Mouse (Mus musculus) embryonic facial prominence, embryonic 10.5 days (tissue): ENCODE results near the gene Cfap61. TPM values are rescaled to one million over a fixed set of nuclear protein-coding genes. Genes with fewer than 3 reads are reported as not detected.

Experiments
- DNase-seq: peaks from one replicate; pipeline ENCODE4 v3.0.0-alpha.2; 2017; ENCODE audit warnings: low spot score
- H3K27ac ChIP-seq: fragments of 300-500 bp; sonication (generic); replicated peaks from 2 replicates; pipeline ENCODE4 v1.5.1; 2016; ENCODE audit warnings: mild to moderate bottlenecking
- H3K27me3 ChIP-seq: fragments of 300-500 bp; sonication (generic); replicated peaks from 2 replicates; pipeline ENCODE4 v1.6.1; 2016; ENCODE audit warnings: low read depth, mild to moderate bottlenecking; ENCODE audit not compliant: poor library complexity, severe bottlenecking
- H3K36me3 ChIP-seq: fragments of 300-500 bp; sonication (generic); replicated peaks from 2 replicates; pipeline ENCODE4 v1.6.1; 2016; ENCODE audit warnings: mild to moderate bottlenecking, moderate library complexity
- H3K4me1 ChIP-seq: fragments of 300-500 bp; sonication (generic); 2 replicates; pipeline ENCODE4 v1.6.1; 2016
- H3K4me3 ChIP-seq: fragments of 300-500 bp; sonication (generic); 2 replicates; pipeline ENCODE4 v1.5.1; 2016; ENCODE audit warnings: mild to moderate bottlenecking, moderate library complexity
- H3K9me3 ChIP-seq: fragments of 300-500 bp; sonication (generic); 2 replicates; pipeline ENCODE4 v1.6.1; 2016; ENCODE audit warnings: mild to moderate bottlenecking
- whole genome bisulfite sequencing: fragments of 180-500 bp; shearing (Covaris S2); methylation state at CpG from one replicate; pipeline ENCODE4 v1.1.7; 2016; 5-methylcytosine and 5-hydroxymethylcytosine counted together
- polyA plus RNA-seq: library from polyadenylated mRNA; unstranded; fragments of >200 nt; fragmentation: Nextera tagmentation; extraction: Ambion mirVana; gene quantifications from 2 replicates; pipeline ENCODE4 v1.2.1, GENCODE M21; 2016

The Cfap61 gene
- polyA plus RNA-seq, 1 experiment from 2014 or later: 0.93 TPM

- H3K27me3 ChIP-seq: 0 out of 2 replicates have a peak, but pooled peaks cover 4% of the 10 kb centered on the region
- H3K9me3 ChIP-seq: no peaks in the 10 kb centered on the region
- 76% methylated on average over 17 of the region's 17 CpGs for WGBS
- peaks cover 19% of the 10 kb centered on the region for H3K4me1 ChIP-seq
- no peaks in the 10 kb centered on the region for H3K36me3 ChIP-seq
- no peak overlapping the region for H3K27ac ChIP-seq
- no peak for DNase-seq
- no peak overlapping the region for H3K4me3 ChIP-seq
These were observed 113.7 kb downstream of the Cfap61 start for GRCm38 (mm10) chr2:146048221-146048829.

DNA sequence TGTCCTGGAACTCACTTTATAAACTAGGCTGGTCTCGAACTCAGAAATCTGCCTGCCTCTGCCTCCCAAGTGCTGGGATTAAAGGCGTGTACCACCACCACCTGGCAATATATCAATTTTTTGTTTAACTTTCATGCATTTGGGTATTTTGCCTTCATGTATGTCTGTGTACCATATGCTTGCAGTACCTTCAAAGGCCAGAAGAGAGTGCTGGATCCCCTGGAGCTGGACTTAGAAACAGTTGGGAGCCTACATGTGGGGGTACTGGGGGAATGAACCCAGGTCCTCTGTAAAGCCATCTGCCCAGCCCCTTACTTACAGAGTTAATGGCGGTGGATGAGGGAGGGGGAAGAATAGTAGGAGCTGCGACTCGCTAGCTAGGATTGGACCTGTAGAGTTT lies 114.8 kb downstream of the Cfap61 start:
- H3K36me3 ChIP-seq: no peaks in the 10 kb centered on the region

DNA sequence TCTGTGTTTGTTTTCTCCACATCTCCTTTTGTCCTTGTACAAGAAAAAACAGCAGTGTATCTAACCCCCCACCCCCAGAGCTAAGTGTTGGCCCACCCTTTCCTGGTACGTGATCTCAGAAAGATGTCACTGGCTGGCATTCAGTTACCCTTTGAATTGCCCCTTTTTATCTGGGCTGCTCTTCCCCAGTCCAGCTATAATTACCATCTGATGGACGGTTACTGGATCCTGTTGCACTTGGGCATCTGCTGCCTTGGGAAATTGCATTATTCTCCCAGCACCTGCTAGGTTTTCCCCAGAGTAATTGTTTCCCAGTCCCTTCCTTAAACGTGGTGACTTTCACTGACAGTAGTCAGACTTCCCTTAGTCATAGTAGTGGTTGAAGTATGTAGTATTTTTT lies 115.5 kb downstream of the Cfap61 start:
- DNase-seq: no peak
- H3K27me3 ChIP-seq: 0 out of 2 replicates have a peak, but pooled peaks cover 4% of the 10 kb centered on the region
- no peak overlapping the region for H3K27ac ChIP-seq
- peaks cover 12% of the 10 kb centered on the region for H3K4me1 ChIP-seq
- no peaks in the 10 kb centered on the region for H3K36me3 ChIP-seq
- no peaks in the 10 kb centered on the region for H3K9me3 ChIP-seq
- no peak overlapping the region for H3K4me3 ChIP-seq
- WGBS: 35% methylated on average over 3 of the region's 3 CpGs

More for the DNA sequence above, 114.8 kb downstream of the Cfap61 start:
- no peak for DNase-seq
- H3K9me3 ChIP-seq: no peaks in the 10 kb centered on the region
- no peak overlapping the region for H3K27ac ChIP-seq
- H3K4me3 ChIP-seq: no peak overlapping the region
- H3K4me1 ChIP-seq: peaks cover 19% of the 10 kb centered on the region
- 0 out of 2 replicates have a peak, but pooled peaks cover 4% of the 10 kb centered on the region for H3K27me3 ChIP-seq
- WGBS: 87% methylated on average over 5 of the region's 5 CpGs

DNA sequence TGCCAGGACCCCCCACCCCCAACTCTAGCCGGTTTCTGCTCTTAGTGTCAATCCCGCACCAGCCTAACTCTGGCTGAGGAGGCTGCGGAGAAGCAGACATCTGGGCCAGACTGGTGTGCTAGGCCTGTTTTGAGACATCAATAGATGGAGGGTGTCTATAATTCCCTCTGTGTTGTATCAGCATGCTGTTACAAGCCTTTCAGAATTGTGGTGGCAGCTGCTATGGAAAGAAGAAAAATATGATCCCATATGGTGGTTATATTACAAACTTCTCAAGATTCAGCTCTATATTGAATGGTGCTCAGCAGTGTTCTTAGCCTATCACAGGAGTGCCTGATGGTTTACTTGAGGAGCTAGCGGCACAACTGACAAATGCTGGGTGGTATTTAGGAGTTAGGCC lies 116.8 kb downstream of the Cfap61 start:
- Histone ChIP-seq H3K4me3 (no peak overlapping the region), H3K27me3 (0 out of 2 replicates have a peak, but pooled peaks cover 4% of the 10 kb centered on the region), H3K4me1 (peaks cover 4% of the 10 kb centered on the region), H3K36me3 (no peaks in the 10 kb centered on the region), H3K27ac (no peak overlapping the region), H3K9me3 (no peaks in the 10 kb centered on the region)
- DNase-seq: no peak
- 93% methylated on average over 4 of the region's 4 CpGs for WGBS

DNA sequence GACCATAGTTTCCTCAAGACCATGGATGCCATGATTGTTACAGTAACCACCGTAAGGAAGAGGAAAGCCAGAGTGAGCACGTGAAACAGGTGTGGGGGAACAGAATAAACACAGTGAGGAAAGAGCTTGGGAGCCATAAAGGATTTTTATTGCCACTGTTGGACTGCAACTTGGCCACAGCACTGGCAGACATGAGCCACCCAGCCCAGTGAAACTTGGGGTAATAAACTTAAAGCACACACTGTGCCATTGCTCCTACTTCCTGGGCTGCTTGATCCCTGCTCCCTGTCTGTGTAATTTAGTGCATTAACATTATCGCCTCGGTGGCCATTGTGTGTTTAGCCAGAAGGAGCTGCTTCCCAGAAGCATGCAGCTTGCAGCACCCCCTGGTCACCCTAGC lies 122.5 kb downstream of the Cfap61 start:
- Histone ChIP-seq H3K27ac (no peak overlapping the region), H3K4me1 (peaks cover 27% of the 10 kb centered on the region)
- WGBS: 84% methylated on average over 4 of the region's 4 CpGs

GRCm38 (mm10) chr2:146058791-146059190 lies 124.2 kb downstream of the Cfap61 start:
- no peak overlapping the region; the same call in 1 of the 2 replicates for H3K27ac ChIP-seq
- H3K27me3 ChIP-seq: no peaks in the 10 kb centered on the region
- H3K9me3 ChIP-seq: no peaks in the 10 kb centered on the region
- no peaks in the 10 kb centered on the region for H3K36me3 ChIP-seq
- H3K4me1 ChIP-seq: peaks cover 44% of the 10 kb centered on the region
- no peak overlapping the region for H3K4me3 ChIP-seq
- DNase-seq: no peak
- 53% methylated on average over 3 of the region's 3 CpGs for WGBS

More for the DNA sequence above, 122.5 kb downstream of the Cfap61 start:
- Histone ChIP-seq H3K36me3 (no peaks in the 10 kb centered on the region), H3K9me3 (no peaks in the 10 kb centered on the region), H3K4me3 (no peak overlapping the region), H3K27me3 (no peaks in the 10 kb centered on the region)
- no peak for DNase-seq

- WGBS: 68% methylated on average over 16 of the region's 16 CpGs
- peaks cover 50% of the 10 kb centered on the region for H3K4me1 ChIP-seq
- H3K27ac ChIP-seq: peak overlapping the region; percentile 51
- no peaks in the 10 kb centered on the region for H3K27me3 ChIP-seq
- H3K4me3 ChIP-seq: peak overlapping the region; percentile 16; the same call in 1 of the 2 replicates
- no peaks in the 10 kb centered on the region for H3K9me3 ChIP-seq
- no peak for DNase-seq
- no peaks in the 10 kb centered on the region for H3K36me3 ChIP-seq
These were observed 127.1 kb downstream of the Cfap61 start for GRCm38 (mm10) chr2:146061421-146062300.

GRCm38 (mm10) chr2:146062330-146063092 lies 127.9 kb downstream of the Cfap61 start:
- no peaks in the 10 kb centered on the region for H3K27me3 ChIP-seq
- DNase-seq: no peak
- peak overlapping the region; percentile 16; the same call in 1 of the 2 replicates for H3K4me3 ChIP-seq
- H3K9me3 ChIP-seq: no peaks in the 10 kb centered on the region
- peak overlapping the region; percentile 51 for H3K27ac ChIP-seq
- WGBS: 20% methylated on average over 13 of the region's 13 CpGs
- H3K36me3 ChIP-seq: no peaks in the 10 kb centered on the region
- peaks cover 50% of the 10 kb centered on the region for H3K4me1 ChIP-seq

- WGBS: 32% methylated on average over 11 of the region's 11 CpGs
- no peak for DNase-seq
- Histone ChIP-seq H3K9me3 (no peaks in the 10 kb centered on the region), H3K36me3 (no peaks in the 10 kb centered on the region), H3K4me1 (peaks cover 50% of the 10 kb centered on the region), H3K27me3 (no peaks in the 10 kb centered on the region), H3K4me3 (no peak overlapping the region), H3K27ac (peak overlapping the region; percentile 69)
These were observed 128.8 kb downstream of the Cfap61 start for GRCm38 (mm10) chr2:146063093-146064074.

DNA sequence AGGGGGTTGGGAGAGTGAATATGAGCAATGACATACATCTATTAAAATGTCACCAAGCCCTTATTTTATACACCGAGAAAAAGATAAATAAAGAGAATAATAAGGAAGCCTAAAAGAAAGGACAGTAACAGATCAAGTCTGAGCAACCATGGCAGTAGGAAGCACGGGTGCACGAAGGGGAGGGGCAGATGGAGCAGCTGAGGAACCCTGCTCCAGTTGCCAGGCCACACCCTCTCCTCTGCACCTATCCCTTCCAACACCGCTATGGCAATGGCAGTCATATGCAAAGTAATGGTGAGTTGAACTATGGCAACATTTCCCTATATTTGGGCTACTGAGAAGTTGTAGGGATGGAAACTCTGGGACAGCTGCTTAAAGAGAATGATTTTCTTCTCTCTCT lies 132.8 kb downstream of the Cfap61 start:
- Histone ChIP-seq H3K4me1 (peaks cover 26% of the 10 kb centered on the region), H3K36me3 (no peaks in the 10 kb centered on the region), H3K9me3 (no peaks in the 10 kb centered on the region), H3K27me3 (no peaks in the 10 kb centered on the region), H3K4me3 (no peak overlapping the region), H3K27ac (no peak overlapping the region)
- no peak for DNase-seq
- WGBS: 61% methylated on average over 4 of the region's 4 CpGs

GRCm38 (mm10) chr2:146073300-146073699 lies 138.7 kb downstream of the Cfap61 start:
- DNase-seq: no peak
- Histone ChIP-seq H3K36me3 (no peaks in the 10 kb centered on the region), H3K27ac (no peak overlapping the region), H3K9me3 (no peaks in the 10 kb centered on the region), H3K27me3 (no peaks in the 10 kb centered on the region), H3K4me3 (no peak overlapping the region), H3K4me1 (peaks cover 17% of the 10 kb centered on the region; the same call in 1 of the 2 replicates)
- WGBS: 30% methylated on average over 6 of the region's 6 CpGs
